In genomic region chr4:45084021-45084894, GRCm38 (mm10) we compare ENCODE assay signal across 8 mouse cellular contexts. TPM values are rescaled to one million over a fixed set of nuclear protein-coding genes. Genes with fewer than 3 reads are reported as not detected.
DNase-seq lines count a peak whose midpoint lies in the region; ATAC-seq and TF ChIP-seq lines count a peak whose summit lies in the region.

Gene Fbxo10, minus strand, starts transcription at chr4:45084604.

- intact Hi-C loops in heart, postnatal 25 days (cut with DNase I) = loop anchor here (5.0 to 10.0 kb wide), 3 partner anchors 67 to 321 kb away; partner anchors contain the start of genes Polr1e and Slc25a51

- TF ChIP-seq CTCF in layer of hippocampus, adult 2 months (conservative IDR thresholded peaks at IDR 0.05) = no peak

- in situ Hi-C loops in ES-E14 (cut with MboI; ENCODE audit: low sequenced_read_pairs in 2 of 2, unreplicated experiment in 2 of 2) = no loop called here

- H3K9ac ChIP-seq in ES-E14 (ENCODE audit: insufficient read depth, low read depth, low read length, poor library complexity, severe bottlenecking) = peak within 1 kb of the TSS; percentile 90
- H3K9ac ChIP-seq in forebrain, embryonic 15.5 days (replicated peaks) = peak within 1 kb of the TSS; percentile 96
- H3K9ac ChIP-seq in lung, embryonic 15.5 days = peak within 1 kb of the TSS; percentile 81

- peaks cover 0 to 9% of the 10 kb centered on the region in 2 experiments; a peak in 1 of 4 replicates for H3K4me1 ChIP-seq in ES-E14 (ENCODE audit: control insufficient read depth in 2 of 2, insufficient read depth in 2 of 2, low read length in 2 of 2, poor library complexity in 1 of 2)
- H3K4me1 ChIP-seq in forebrain, embryonic 15.5 days = peaks cover 18% of the 10 kb centered on the region
- H3K4me1 ChIP-seq in lung, embryonic 15.5 days = peaks cover 18% of the 10 kb centered on the region

- ATAC-seq in forebrain, embryonic 15.5 days (replicated peaks) = peak; percentile 89
- ATAC-seq in lung, embryonic 15.5 days (ENCODE audit: borderline replicate concordance, extremely low read depth, low FRiP score, low TSS enrichment) = peak; percentile 95

- H3K27ac ChIP-seq in ES-E14 (ENCODE audit: insufficient read depth, low read depth, low read length, poor library complexity, severe bottlenecking) = no peak within 1 kb of the TSS
- peak within 1 kb of the TSS; percentile 92 for H3K27ac ChIP-seq in forebrain, embryonic 15.5 days (replicated peaks)
- peak within 1 kb of the TSS; percentile 95 for H3K27ac ChIP-seq in layer of hippocampus, adult 2 months
- peak within 1 kb of the TSS; percentile 86 for H3K27ac ChIP-seq in lung, embryonic 15.5 days

- H3K4me2 ChIP-seq in forebrain, embryonic 15.5 days (replicated peaks) = peak within 1 kb of the TSS; percentile 68
- peak within 1 kb of the TSS; percentile 87 for H3K4me2 ChIP-seq in lung, embryonic 15.5 days

- no peaks in the 10 kb centered on the region for H3K36me3 ChIP-seq in ES-E14 (ENCODE audit: control insufficient read depth, insufficient read depth, low read length, poor library complexity, severe bottlenecking)
- no peaks in the 10 kb centered on the region for H3K36me3 ChIP-seq in forebrain, embryonic 15.5 days
- no peaks in the 10 kb centered on the region for H3K36me3 ChIP-seq in lung, embryonic 15.5 days

- under 1% methylated on average over 71 of the region's 77 CpGs for WGBS in forebrain, embryonic 15.5 days
- WGBS in lung, embryonic 15.5 days = 0% methylated on average over 50 of the region's 77 CpGs

- DNase-seq in ES-E14 (ENCODE audit: low read depth, low spot score) = peak; percentile 90
- DNase-seq in cerebellum, adult 11 months = peak; percentile 88
- DNase-seq in heart, postnatal 25 days (ENCODE audit: low spot score) = peak; percentile 89
- DNase-seq in layer of hippocampus, adult 2 months (ENCODE audit: low spot score in 2 of 2) = peak; percentile 91 to 93
- DNase-seq in ovary, adult 18-20 months (ENCODE audit: low spot score) = peak; percentile 92
- peak; percentile 77 for DNase-seq in thymus, postnatal 0 days (ENCODE audit: low spot score)

- no peaks in the 10 kb centered on the region for H3K9me3 ChIP-seq in ES-E14 (ENCODE audit: control insufficient read depth, insufficient read depth, low read depth, low read length)
- no peaks in the 10 kb centered on the region for H3K9me3 ChIP-seq in forebrain, embryonic 15.5 days
- no peaks in the 10 kb centered on the region for H3K9me3 ChIP-seq in lung, embryonic 15.5 days

- H3K27me3 ChIP-seq in forebrain, embryonic 15.5 days = no peaks in the 10 kb centered on the region
- H3K27me3 ChIP-seq in lung, embryonic 15.5 days = no peaks in the 10 kb centered on the region

- peak within 1 kb of the TSS; percentile 76 to 92 for H3K4me3 ChIP-seq in ES-E14 (ENCODE audit: insufficient read depth in 1 of 2, low read depth in 1 of 2, low read length in 2 of 2, poor library complexity in 1 of 2, severe bottlenecking in 1 of 2)
- H3K4me3 ChIP-seq in forebrain, embryonic 15.5 days = peak within 1 kb of the TSS; percentile 97
- peak within 1 kb of the TSS; percentile 93 for H3K4me3 ChIP-seq in layer of hippocampus, adult 2 months
- H3K4me3 ChIP-seq in lung, embryonic 15.5 days = peak within 1 kb of the TSS; percentile 89

TF ChIP-seq in ES-E14, 5 proteins besides CTCF, POLR2A, EP300 and RAD21:
- TF ChIP-seq HCFC1 (IDR thresholded peaks at IDR 0.05; ENCODE audit: borderline replicate concordance, insufficient read depth, low read length) (no peak), ZC3H11A (IDR thresholded peaks at IDR 0.05; ENCODE audit: borderline replicate concordance, low read depth, low read length) (no peak), ZNF384 (IDR thresholded peaks at IDR 0.05; ENCODE audit: low read depth, low read length) (no peak), MAFK (IDR thresholded peaks at IDR 0.05; ENCODE audit: insufficient read depth, low read depth, low read length) (no peak), CHD2 (IDR thresholded peaks at IDR 0.05; ENCODE audit: low read depth, low read length) (no peak)

RNA-seq across cellular contexts. Expression of gene Fbxo10, which starts in this region (rescaled TPM):
- total RNA-seq in ES-E14 (2012; rRNA removed) = 3.3 and 4.2 TPM in 2 replicates
- 24.5 and 25.8 TPM in 2 replicates for polyA plus RNA-seq in forebrain, embryonic 15.5 days (2015; fragmentation: Nextera tagmentation; extraction: Ambion mirVana)
- 10 to 100 TPM; 11.1 to 12.8 TPM for total RNA-seq in heart, postnatal 25 days (2021)
- total RNA-seq in layer of hippocampus, adult 2 months (2021) = 10 to 100 TPM; 46.1 to 48.0 TPM
- polyA plus RNA-seq in lung, embryonic 15.5 days (2015; fragmentation: Nextera tagmentation; extraction: Ambion mirVana) = 12.5 and 13.9 TPM in 2 replicates
- 7.4 and 9.2 TPM in 2 replicates for polyA plus RNA-seq in thymus, postnatal 0 days (2015; fragmentation: Nextera tagmentation; extraction: Ambion mirVana)
